Mouse (Mus musculus): ENCODE measurements around the gene Iyd. TPM values are rescaled to one million over a fixed set of nuclear protein-coding genes. Genes with fewer than 3 reads are reported as not detected.

The Iyd gene
- polyA plus RNA-seq, 1 experiment from 2014 or later: not detected

DNA sequence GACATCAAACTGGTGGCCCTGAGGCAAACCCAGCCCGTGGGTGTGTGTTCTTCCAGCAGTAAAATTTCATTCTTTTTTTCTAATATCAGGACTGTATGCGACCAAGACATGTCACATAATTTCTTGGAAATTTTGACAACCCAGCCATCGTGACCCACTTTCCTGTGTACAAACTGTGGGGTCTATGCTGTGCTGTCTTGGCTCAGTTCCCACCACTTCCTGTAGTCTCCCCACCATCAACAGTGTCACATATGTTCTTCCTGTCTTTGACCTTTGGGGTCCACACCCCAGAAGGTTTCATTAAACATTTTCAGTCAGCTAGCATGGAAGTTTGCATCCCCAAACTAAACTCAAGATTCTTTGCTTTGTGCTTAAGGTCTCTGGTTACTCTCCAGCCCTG is 28.6 kb upstream of the Iyd start:
- no peak for DNase-seq (ENCODE audit: low spot score)
- Histone ChIP-seq H3K27ac (replicated peaks; ENCODE audit: low read depth, low read length) (no peak overlapping the region), H3K9me3 (replicated peaks; ENCODE audit: control insufficient read depth, low read length) (no peaks in the 10 kb centered on the region), H3K4me3 (ENCODE audit: low read depth, low read length) (no peak overlapping the region), H3K36me3 (replicated peaks; ENCODE audit: control insufficient read depth, insufficient read depth, low read depth, low read length) (no peaks in the 10 kb centered on the region), H3K9ac (replicated peaks; ENCODE audit: low read length) (no peak overlapping the region), H3K4me2 (ENCODE audit: low read depth, low read length) (no peak overlapping the region), H3K27me3 (ENCODE audit: control insufficient read depth, insufficient read depth, low read length) (no peaks in the 10 kb centered on the region), H3K4me1 (ENCODE audit: control insufficient read depth, insufficient read depth, low read length) (no peaks in the 10 kb centered on the region)
- no peak for ATAC-seq (replicated peaks; ENCODE audit: insufficient number of reproducible peaks, low FRiP score, low TSS enrichment, low read depth)
- 47% methylated on average over 3 of the region's 3 CpGs for WGBS

DNA sequence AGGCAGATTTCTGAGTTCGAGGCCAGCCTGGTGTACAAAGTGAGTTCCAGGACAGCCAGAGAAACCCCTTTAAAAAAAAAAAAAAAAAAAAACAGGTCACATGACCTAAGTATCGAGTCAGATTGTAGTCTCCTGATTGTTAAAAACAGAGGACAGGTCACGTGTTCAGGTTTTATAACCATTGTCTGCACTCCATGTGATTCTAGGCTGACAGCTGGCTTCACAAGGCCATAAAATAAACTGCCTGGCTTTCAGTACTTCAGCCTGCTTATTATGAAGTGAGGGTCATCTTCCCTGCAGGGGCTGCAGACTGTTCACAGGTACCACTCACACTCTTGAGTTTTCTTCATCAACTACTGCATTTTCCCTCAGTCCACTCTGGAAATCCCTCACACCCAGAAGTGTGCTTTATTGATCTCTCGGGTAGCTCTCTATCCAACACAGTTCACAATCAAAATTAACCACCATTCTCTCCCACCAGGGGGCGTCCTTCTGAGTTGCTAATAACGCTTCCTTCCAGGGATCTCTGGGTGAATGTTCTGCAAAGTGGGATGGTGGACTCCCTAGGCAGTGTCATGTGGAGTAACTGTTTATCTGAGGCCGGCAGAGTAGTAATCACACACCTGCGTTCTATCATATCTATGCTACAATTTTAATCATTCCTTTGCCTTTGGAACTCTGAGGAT is 27.3 kb upstream of the Iyd start:
- Histone ChIP-seq H3K4me1 (ENCODE audit: control insufficient read depth, insufficient read depth, low read length) (no peaks in the 10 kb centered on the region), H3K9ac (replicated peaks; ENCODE audit: low read length) (no peak overlapping the region), H3K4me3 (ENCODE audit: low read depth, low read length) (no peak overlapping the region), H3K27me3 (ENCODE audit: control insufficient read depth, insufficient read depth, low read length) (no peaks in the 10 kb centered on the region), H3K27ac (replicated peaks; ENCODE audit: low read depth, low read length) (no peak overlapping the region), H3K4me2 (ENCODE audit: low read depth, low read length) (no peak overlapping the region), H3K36me3 (replicated peaks; ENCODE audit: control insufficient read depth, insufficient read depth, low read depth, low read length) (no peaks in the 10 kb centered on the region), H3K9me3 (replicated peaks; ENCODE audit: control insufficient read depth, low read length) (no peaks in the 10 kb centered on the region)
- ATAC-seq (replicated peaks; ENCODE audit: insufficient number of reproducible peaks, low FRiP score, low TSS enrichment, low read depth) (no peak), DNase-seq (ENCODE audit: low spot score) (peak; percentile 32)
- 74% methylated on average over 8 of the region's 8 CpGs for WGBS

DNA sequence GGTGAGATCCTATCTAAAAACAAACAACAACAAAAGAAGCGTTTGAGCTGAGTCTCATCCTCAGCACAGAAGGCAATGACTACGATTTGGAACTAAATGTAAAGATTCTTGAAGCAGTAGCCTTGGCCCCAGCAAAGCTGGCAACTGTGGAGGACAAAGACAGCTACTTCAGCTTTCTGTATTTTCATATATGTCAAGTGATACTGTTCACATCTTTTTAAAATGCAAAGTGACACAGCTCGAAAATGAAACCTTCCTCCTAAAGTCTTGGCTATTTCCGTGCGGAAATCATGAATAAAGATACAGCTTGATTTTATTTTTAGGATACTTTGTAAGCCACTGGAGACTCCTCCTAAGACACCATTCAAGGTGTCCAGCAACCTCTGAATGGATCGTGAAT is 26.1 kb upstream of the Iyd start:
- no peaks in the 10 kb centered on the region for H3K4me1 ChIP-seq (ENCODE audit: control insufficient read depth, insufficient read depth, low read length)
- H3K27me3 ChIP-seq (ENCODE audit: control insufficient read depth, insufficient read depth, low read length): no peaks in the 10 kb centered on the region
- DNase-seq (ENCODE audit: low spot score) (no peak), ATAC-seq (replicated peaks; ENCODE audit: insufficient number of reproducible peaks, low FRiP score, low TSS enrichment, low read depth) (no peak)
- no peak overlapping the region for H3K4me2 ChIP-seq (ENCODE audit: low read depth, low read length)
- no peak overlapping the region for H3K4me3 ChIP-seq (ENCODE audit: low read depth, low read length)
- no peaks in the 10 kb centered on the region for H3K36me3 ChIP-seq (replicated peaks; ENCODE audit: control insufficient read depth, insufficient read depth, low read depth, low read length)
- WGBS: 75% methylated on average over 6 of the region's 6 CpGs
- no peaks in the 10 kb centered on the region for H3K9me3 ChIP-seq (replicated peaks; ENCODE audit: control insufficient read depth, low read length)
- H3K9ac ChIP-seq (replicated peaks; ENCODE audit: low read length): no peak overlapping the region
- H3K27ac ChIP-seq (replicated peaks; ENCODE audit: low read depth, low read length): no peak overlapping the region

GRCm38 (mm10) chr10:3514634-3515033 is 25.4 kb upstream of the Iyd start:
- Histone ChIP-seq H3K9ac (replicated peaks; ENCODE audit: low read length) (no peak overlapping the region), H3K4me2 (ENCODE audit: low read depth, low read length) (no peak overlapping the region), H3K4me3 (ENCODE audit: low read depth, low read length) (no peak overlapping the region), H3K36me3 (replicated peaks; ENCODE audit: control insufficient read depth, insufficient read depth, low read depth, low read length) (no peaks in the 10 kb centered on the region), H3K27ac (replicated peaks; ENCODE audit: low read depth, low read length) (no peak overlapping the region), H3K27me3 (ENCODE audit: control insufficient read depth, insufficient read depth, low read length) (no peaks in the 10 kb centered on the region), H3K9me3 (replicated peaks; ENCODE audit: control insufficient read depth, low read length) (no peaks in the 10 kb centered on the region), H3K4me1 (ENCODE audit: control insufficient read depth, insufficient read depth, low read length) (no peaks in the 10 kb centered on the region)
- DNase-seq (ENCODE audit: low spot score) (no peak), ATAC-seq (replicated peaks; ENCODE audit: insufficient number of reproducible peaks, low FRiP score, low TSS enrichment, low read depth) (no peak)
- 81% methylated on average over 1 of the region's 1 CpGs for WGBS

- Histone ChIP-seq H3K36me3 (replicated peaks; ENCODE audit: control insufficient read depth, insufficient read depth, low read depth, low read length) (no peaks in the 10 kb centered on the region), H3K4me3 (ENCODE audit: low read depth, low read length) (no peak overlapping the region), H3K27me3 (ENCODE audit: control insufficient read depth, insufficient read depth, low read length) (no peaks in the 10 kb centered on the region), H3K4me2 (ENCODE audit: low read depth, low read length) (no peak overlapping the region), H3K27ac (replicated peaks; ENCODE audit: low read depth, low read length) (no peak overlapping the region), H3K9ac (replicated peaks; ENCODE audit: low read length) (no peak overlapping the region), H3K9me3 (replicated peaks; ENCODE audit: control insufficient read depth, low read length) (no peaks in the 10 kb centered on the region), H3K4me1 (ENCODE audit: control insufficient read depth, insufficient read depth, low read length) (no peaks in the 10 kb centered on the region)
- no peak for DNase-seq (ENCODE audit: low spot score)
- no peak for ATAC-seq (replicated peaks; ENCODE audit: insufficient number of reproducible peaks, low FRiP score, low TSS enrichment, low read depth)
- WGBS: 73% methylated on average over 6 of the region's 6 CpGs
These were observed 23.6 kb upstream of the Iyd start for GRCm38 (mm10) chr10:3516442-3516841.

GRCm38 (mm10) chr10:3523044-3523793 is 16.8 kb upstream of the Iyd start:
- Histone ChIP-seq H3K27ac (replicated peaks; ENCODE audit: low read depth, low read length) (no peak overlapping the region), H3K4me2 (ENCODE audit: low read depth, low read length) (no peak overlapping the region)
- WGBS: 91% methylated on average over 6 of the region's 6 CpGs

DNA sequence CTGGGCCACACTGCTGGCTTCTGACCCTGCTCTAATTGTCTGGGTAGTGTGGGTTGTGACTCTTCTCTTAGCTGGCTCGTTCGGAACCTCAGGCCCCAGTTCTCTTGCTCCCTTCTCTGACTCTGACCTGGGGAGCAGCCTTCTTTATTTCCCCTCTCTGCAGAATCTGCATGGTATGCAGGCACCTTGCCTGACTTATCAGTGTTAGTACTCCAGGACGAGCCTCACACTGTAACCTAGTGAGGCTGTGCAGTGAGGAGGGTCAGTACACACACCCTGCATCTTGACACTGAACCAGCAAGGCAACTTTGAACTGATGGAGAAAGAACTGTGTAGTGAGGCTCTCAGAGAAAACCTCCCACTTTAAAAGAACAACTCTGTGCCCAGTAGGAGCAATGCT is 15.5 kb upstream of the Iyd start:
- 67% methylated on average over 3 of the region's 3 CpGs for WGBS
- no peak for ATAC-seq (replicated peaks; ENCODE audit: insufficient number of reproducible peaks, low FRiP score, low TSS enrichment, low read depth)

More at GRCm38 (mm10) chr10:3523044-3523793, 16.8 kb upstream of the Iyd start:
- H3K9ac ChIP-seq (replicated peaks; ENCODE audit: low read length): no peak overlapping the region
- H3K4me1 ChIP-seq (ENCODE audit: control insufficient read depth, insufficient read depth, low read length): no peaks in the 10 kb centered on the region
- no peaks in the 10 kb centered on the region for H3K27me3 ChIP-seq (ENCODE audit: control insufficient read depth, insufficient read depth, low read length)
- no peak for ATAC-seq (replicated peaks; ENCODE audit: insufficient number of reproducible peaks, low FRiP score, low TSS enrichment, low read depth)
- H3K4me3 ChIP-seq (ENCODE audit: low read depth, low read length): no peak overlapping the region
- no peaks in the 10 kb centered on the region for H3K36me3 ChIP-seq (replicated peaks; ENCODE audit: control insufficient read depth, insufficient read depth, low read depth, low read length)
- H3K9me3 ChIP-seq (replicated peaks; ENCODE audit: control insufficient read depth, low read length): no peaks in the 10 kb centered on the region
- DNase-seq (ENCODE audit: low spot score): no peak

DNA sequence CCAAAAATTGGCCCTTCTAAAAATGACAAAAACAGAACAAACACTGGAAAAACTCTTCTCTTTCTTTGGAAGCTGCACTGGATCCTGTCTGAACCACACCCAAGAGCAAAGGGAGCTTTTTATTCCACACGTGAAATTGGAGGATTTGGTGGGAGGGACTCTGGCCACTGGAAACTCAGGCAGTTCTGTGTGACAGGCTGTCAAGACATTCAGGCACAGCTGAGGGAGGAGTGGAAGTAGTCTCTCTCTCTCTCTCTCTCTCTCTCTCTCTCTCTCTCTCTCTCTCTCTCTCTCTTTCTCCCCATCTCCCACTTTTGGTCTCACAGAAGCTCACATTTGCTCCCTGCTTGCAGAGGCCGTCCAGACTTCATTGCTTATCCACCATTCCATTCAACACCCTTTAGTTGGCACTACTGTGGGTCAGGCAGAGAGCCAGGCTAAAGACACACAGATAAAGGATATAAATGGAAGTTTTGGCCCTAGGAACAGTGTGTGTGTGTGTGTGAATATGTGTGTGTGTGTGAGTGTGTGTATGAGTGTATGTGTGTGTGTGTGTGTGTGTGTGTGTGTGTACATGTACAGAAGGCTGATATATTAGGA is 14.5 kb upstream of the Iyd start:
- no peak for ATAC-seq (replicated peaks; ENCODE audit: insufficient number of reproducible peaks, low FRiP score, low TSS enrichment, low read depth)
- no peak overlapping the region for H3K4me3 ChIP-seq (ENCODE audit: low read depth, low read length)

More for the DNA sequence above, 15.5 kb upstream of the Iyd start:
- no peak overlapping the region for H3K4me2 ChIP-seq (ENCODE audit: low read depth, low read length)
- no peak overlapping the region for H3K9ac ChIP-seq (replicated peaks; ENCODE audit: low read length)
- H3K27me3 ChIP-seq (ENCODE audit: control insufficient read depth, insufficient read depth, low read length): no peaks in the 10 kb centered on the region
- DNase-seq (ENCODE audit: low spot score): no peak
- H3K36me3 ChIP-seq (replicated peaks; ENCODE audit: control insufficient read depth, insufficient read depth, low read depth, low read length): no peaks in the 10 kb centered on the region
- no peak overlapping the region for H3K4me3 ChIP-seq (ENCODE audit: low read depth, low read length)
- H3K9me3 ChIP-seq (replicated peaks; ENCODE audit: control insufficient read depth, low read length): no peaks in the 10 kb centered on the region
- no peak overlapping the region for H3K27ac ChIP-seq (replicated peaks; ENCODE audit: low read depth, low read length)
- H3K4me1 ChIP-seq (ENCODE audit: control insufficient read depth, insufficient read depth, low read length): no peaks in the 10 kb centered on the region

More for the DNA sequence above, 14.5 kb upstream of the Iyd start:
- no peak overlapping the region for H3K9ac ChIP-seq (replicated peaks; ENCODE audit: low read length)
- no peaks in the 10 kb centered on the region for H3K36me3 ChIP-seq (replicated peaks; ENCODE audit: control insufficient read depth, insufficient read depth, low read depth, low read length)
- DNase-seq (ENCODE audit: low spot score): no peak
- 36% methylated on average over 2 of the region's 2 CpGs for WGBS
- no peaks in the 10 kb centered on the region for H3K4me1 ChIP-seq (ENCODE audit: control insufficient read depth, insufficient read depth, low read length)
- no peak overlapping the region for H3K27ac ChIP-seq (replicated peaks; ENCODE audit: low read depth, low read length)
- no peaks in the 10 kb centered on the region for H3K27me3 ChIP-seq (ENCODE audit: control insufficient read depth, insufficient read depth, low read length)
- no peak overlapping the region for H3K4me2 ChIP-seq (ENCODE audit: low read depth, low read length)
- no peaks in the 10 kb centered on the region for H3K9me3 ChIP-seq (replicated peaks; ENCODE audit: control insufficient read depth, low read length)
